ENCODE assay signal across 14 mouse cellular contexts in genomic region chr5:107101135-107101534, GRCm38 (mm10).
DNase-seq lines count a peak whose midpoint lies in the region; ATAC-seq and TF ChIP-seq lines count a peak whose summit lies in the region.
"Had no signal": no experiment of that assay in that cellular context is flagged by ENCODE, and none has a peak within 500 bp of the region (broad histone marks: within the 10 kb centered on the region; RNA-seq: fewer than 3 reads in every experiment).

No protein-coding gene starts in this region.

- peak; percentile 90 for ATAC-seq in activated CD4-positive, CD25-positive, alpha-beta regulatory T cell, adult 4 months
- no peak for ATAC-seq in limb, embryonic 12.5 days (ENCODE audit: insufficient number of reproducible peaks, insufficient read depth, low FRiP score, low TSS enrichment, low read depth)
- ATAC-seq in stomach, postnatal 0 days (ENCODE audit: low FRiP score, low TSS enrichment), result no peak

- TF ChIP-seq EP300 in stomach, postnatal 0 days (optimal IDR thresholded peaks at IDR 0.05), result no peak

- peaks cover 10% of the 10 kb centered on the region for H3K4me1 ChIP-seq in heart, embryonic 10.5 days
- peaks cover 20% of the 10 kb centered on the region for H3K4me1 ChIP-seq in limb, embryonic 12.5 days (replicated peaks)
- no peaks in the 10 kb centered on the region for H3K4me1 ChIP-seq in stomach, postnatal 0 days (replicated peaks; ENCODE audit: control insufficient read depth, insufficient read depth)

- 66% methylated on average over 7 of the region's 7 CpGs for WGBS in heart, embryonic 10.5 days
- WGBS in limb, embryonic 12.5 days, result 66% methylated on average over 7 of the region's 7 CpGs
- 64% methylated on average over 7 of the region's 7 CpGs for WGBS in stomach, postnatal 0 days

- no peak overlapping the region for H3K9ac ChIP-seq in limb, embryonic 12.5 days (replicated peaks)
- no peak overlapping the region for H3K9ac ChIP-seq in stomach, postnatal 0 days (ENCODE audit: low read length)

- H3K9me3 ChIP-seq in heart, embryonic 10.5 days, result no peaks in the 10 kb centered on the region
- no peaks in the 10 kb centered on the region for H3K9me3 ChIP-seq in limb, embryonic 12.5 days
- no peaks in the 10 kb centered on the region for H3K9me3 ChIP-seq in stomach, postnatal 0 days (ENCODE audit: control insufficient read depth, low read length)
- H3K9me3 ChIP-seq: megakaryocyte, embryonic 14.5 days had no signal

- H3K4me3 ChIP-seq in heart, embryonic 10.5 days, result no peak overlapping the region
- H3K4me3 ChIP-seq in limb, embryonic 12.5 days (replicated peaks), result no peak overlapping the region
- H3K4me3 ChIP-seq in stomach, postnatal 0 days (ENCODE audit: low read depth, low read length), result no peak overlapping the region
- H3K4me3 ChIP-seq: erythroblast, embryonic 14.5 days; megakaryocyte, embryonic 14.5 days had no signal

- no peak overlapping the region for H3K4me2 ChIP-seq in limb, embryonic 12.5 days
- no peak overlapping the region for H3K4me2 ChIP-seq in stomach, postnatal 0 days (replicated peaks; ENCODE audit: low read depth)

- no peaks in the 10 kb centered on the region for H3K27me3 ChIP-seq in heart, embryonic 10.5 days (ENCODE audit: insufficient read depth, poor library complexity, severe bottlenecking)
- peaks cover 7% of the 10 kb centered on the region for H3K27me3 ChIP-seq in limb, embryonic 12.5 days
- H3K27me3 ChIP-seq in stomach, postnatal 0 days (ENCODE audit: control insufficient read depth, insufficient read depth, low read length), result no peaks in the 10 kb centered on the region

- peak overlapping the region; percentile 67; the same call in 1 of the 2 replicates for H3K27ac ChIP-seq in heart, embryonic 10.5 days
- H3K27ac ChIP-seq in limb, embryonic 12.5 days, result peak overlapping the region; percentile 37; the same call in 1 of the 2 replicates
- H3K27ac ChIP-seq in stomach, postnatal 0 days (replicated peaks), result peak overlapping the region; percentile 40; the same call in 1 of the 2 replicates

- intact Hi-C loops in heart, postnatal 36 days (cut with DNase I), result no loop called here
- intact Hi-C loops in left cerebral cortex, postnatal 14 days (cut with DNase I), result no loop called here

- TF ChIP-seq CTCF in stomach, postnatal 0 days (IDR thresholded peaks at IDR 0.05; ENCODE audit: low read depth), result no peak

- DNase-seq in heart, embryonic 10.5 days (ENCODE audit: low spot score), result no peak
- no peak for DNase-seq in heart, postnatal 36 days
- DNase-seq in stomach, postnatal 0 days (ENCODE audit: low spot score), result no peak
- DNase-seq in left cerebral cortex, postnatal 14 days (ENCODE audit: low spot score in 2 of 2), result no peak
- DNase-seq in right cerebral cortex, postnatal 10 days (ENCODE audit: low spot score in 2 of 2), result no peak
- no peak for DNase-seq in cerebellum, postnatal 25 days
- DNase-seq: adrenal gland, postnatal 25 days; cerebellum, adult 11-12 months; gastrocnemius, postnatal 10 days; kidney, adult 11 months had no signal

- H3K36me3 ChIP-seq in heart, embryonic 10.5 days, result no peaks in the 10 kb centered on the region; the same call in 1 of the 2 replicates
- H3K36me3 ChIP-seq in limb, embryonic 12.5 days, result no peaks in the 10 kb centered on the region
- no peaks in the 10 kb centered on the region for H3K36me3 ChIP-seq in stomach, postnatal 0 days (ENCODE audit: control insufficient read depth, insufficient read depth, low read length)
